Mouse (Mus musculus): ENCODE measurements around the gene Fbxo24.

- no peak for TF ChIP-seq POLR2A (IDR thresholded peaks at IDR 0.05; ENCODE audit: borderline replicate concordance, extremely low read depth, insufficient read depth, insufficient read length, poor library complexity, severe bottlenecking)
- TF ChIP-seq CTCF (IDR thresholded peaks at IDR 0.05; ENCODE audit: borderline replicate concordance, extremely low read depth, insufficient read depth, insufficient read length): no peak
These were observed 30.5 kb downstream of the Fbxo24 start for GRCm38 (mm10) chr5:137598100-137598826.

Data from brain, embryonic 14.5 days (tissue).